Mouse (Mus musculus) WW6 (cell line): ENCODE data around the gene Rrp9.

Experiments used
- DNase-seq: peaks from one replicate; pipeline ENCODE4 v3.0.0-alpha.2; 2013; ENCODE audit warnings: low read depth, low spot score

The Rrp9 gene

GRCm38 (mm10) chr9:106519433-106519832, 43.7 kb downstream of the Rrp9 start:
- DNase-seq = no peak

GRCm38 (mm10) chr9:106519909-106520308, 44.1 kb downstream of the Rrp9 start:
- DNase-seq = no peak

GRCm38 (mm10) chr9:106531833-106532232, 56.1 kb downstream of the Rrp9 start:
- DNase-seq = peak; percentile 33

- peak; percentile 20 for DNase-seq
Observed at GRCm38 (mm10) chr9:106534296-106534695, 58.5 kb downstream of the Rrp9 start.

- no peak for DNase-seq
Observed at GRCm38 (mm10) chr9:106534975-106535374, 59.2 kb downstream of the Rrp9 start.
